Mouse (Mus musculus) stomach, adult 2 months (tissue): ENCODE data around the gene Pgls. TPM values are rescaled to one million over a fixed set of nuclear protein-coding genes. Genes with fewer than 3 reads are reported as not detected.

Experiments
- polyA plus RNA-seq: library from polyadenylated mRNA; depleted of rRNA; stranded (reverse); fragments of >200 nt; gene quantifications from 2 replicates; pipeline ENCODE4 v1.2.3, GENCODE M21; 2012; rRNA removed

The Pgls gene
- polyA plus RNA-seq = 114 and 270 TPM in 2 replicates

DNA sequence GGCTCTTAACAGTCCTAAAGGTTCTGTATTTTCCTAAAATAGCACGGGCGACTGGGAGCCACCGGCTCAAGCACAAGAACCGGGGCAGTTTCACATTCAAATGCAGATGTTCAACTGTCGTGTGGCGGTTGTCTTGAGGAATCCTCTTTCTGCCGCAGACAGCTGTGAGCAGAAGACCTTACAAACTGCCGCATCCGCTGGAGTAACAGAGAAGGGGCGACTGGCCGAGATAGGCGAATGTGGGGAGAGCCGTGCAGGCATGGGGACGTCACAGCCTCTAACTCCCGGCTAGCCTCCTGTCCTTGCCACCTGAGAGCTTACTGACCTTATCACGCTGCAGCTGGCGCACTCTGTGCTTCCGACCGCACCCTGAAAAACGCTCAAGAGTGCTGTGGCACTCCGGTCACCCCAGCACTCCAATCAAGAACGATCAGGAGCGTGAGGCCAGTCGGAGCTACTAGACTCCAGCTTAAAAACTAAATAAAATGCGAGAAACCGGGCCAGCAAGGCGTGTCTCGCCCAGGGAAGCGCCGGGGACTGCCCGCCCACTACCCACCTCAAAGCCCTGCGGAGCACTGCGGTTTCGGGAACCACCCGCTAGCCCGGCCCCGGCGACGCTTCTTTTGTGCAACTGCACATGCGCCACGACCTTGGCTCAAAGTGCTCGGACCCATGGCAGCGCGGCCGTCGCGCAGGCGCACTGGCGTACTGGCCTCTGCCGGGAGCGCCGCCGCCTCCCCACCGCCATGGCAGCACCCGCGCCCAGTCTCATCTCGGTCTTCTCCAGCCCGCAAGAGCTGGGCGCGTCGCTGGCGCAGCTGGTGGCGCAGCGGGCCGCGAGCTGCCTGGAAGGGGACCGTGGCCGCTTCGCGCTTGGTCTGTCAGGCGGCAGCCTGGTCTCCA lies at the start of gene Pgls:
Gene Pgls, plus strand, starts transcription at position 706 of the 903 bp plus-strand sequence.

DNA sequence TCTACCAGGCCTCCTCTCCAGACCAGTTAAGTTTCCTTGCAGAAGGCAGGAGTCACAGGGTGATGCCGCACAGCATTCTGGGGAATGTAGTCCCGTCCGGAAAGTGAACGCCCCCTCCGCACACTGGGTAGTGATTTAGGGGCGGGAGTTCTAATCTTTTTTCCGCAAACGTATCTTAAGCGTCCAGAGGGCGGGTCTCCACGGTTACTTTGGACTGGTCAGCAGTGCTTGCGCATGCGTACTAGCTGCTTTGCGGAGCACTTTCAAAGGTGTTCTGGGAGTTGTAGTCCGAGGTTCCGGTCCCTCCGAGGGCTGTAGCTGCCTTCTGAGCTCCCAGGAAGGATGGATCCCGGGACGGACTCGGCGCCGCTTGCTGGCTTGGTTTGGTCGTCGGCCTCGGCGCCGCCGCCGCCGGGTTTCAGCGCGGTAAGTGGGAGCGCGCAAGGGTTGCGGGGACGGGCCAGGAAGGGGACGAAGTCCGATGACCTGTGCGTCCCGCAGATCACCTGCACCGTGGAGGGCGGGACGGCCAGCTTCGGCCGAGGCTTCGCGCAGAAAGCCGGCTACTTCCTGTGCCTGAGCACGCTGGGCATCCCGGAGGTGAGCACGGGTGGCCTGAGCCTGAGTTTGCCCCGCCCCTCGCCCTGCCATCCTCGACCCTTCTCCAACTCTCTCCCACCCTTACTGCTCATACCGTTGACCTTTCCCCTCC lies 49.2 kb upstream of the Pgls start, which contains the start of gene Mvb12a:
Gene Mvb12a, plus strand, starts transcription at position 291 of the 712 bp plus-strand sequence.

DNA sequence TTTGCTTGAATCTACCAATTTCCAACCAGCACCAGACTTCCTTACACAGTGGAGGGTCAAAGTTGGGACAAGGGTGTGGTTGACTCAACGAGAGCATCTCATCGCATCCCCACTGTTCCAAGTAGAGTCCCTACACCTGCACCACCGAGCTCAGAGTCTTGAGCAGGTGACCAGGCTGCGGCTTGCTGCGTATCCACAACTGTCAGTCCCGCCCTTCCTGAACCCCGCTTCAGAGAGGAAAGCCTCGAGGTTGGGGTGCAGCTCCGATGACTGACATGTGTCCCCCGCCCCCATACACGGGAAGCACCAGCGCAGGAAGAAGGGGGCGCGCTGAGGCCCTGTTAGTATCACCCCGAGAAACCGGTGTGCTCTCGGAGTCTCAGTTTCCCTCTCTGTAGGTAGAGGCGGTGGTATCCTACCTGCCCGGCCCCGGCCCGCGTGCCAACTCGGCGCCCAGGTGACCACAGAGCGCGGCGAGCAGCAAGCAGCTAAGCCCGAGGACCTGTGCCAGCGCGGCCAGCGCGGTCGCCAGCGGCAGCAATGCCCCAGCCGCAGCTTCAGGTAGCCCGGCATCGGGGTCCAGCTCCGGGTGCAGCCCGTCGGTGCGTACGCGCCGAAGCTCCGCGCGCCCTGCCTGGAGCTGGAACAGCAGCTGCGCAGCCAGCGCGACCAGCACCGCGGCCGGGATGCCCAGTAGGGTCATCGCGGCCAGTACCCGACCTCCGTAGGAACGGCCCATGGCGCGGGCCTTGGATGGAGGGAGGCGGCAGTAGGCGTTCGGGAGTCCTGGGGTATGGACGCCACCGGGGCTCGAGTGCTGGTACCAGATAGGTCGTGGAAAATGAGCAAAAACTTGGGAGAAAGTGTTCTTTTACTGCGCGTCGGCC lies 33.7 kb upstream of the Pgls start, which contains the start of gene Tmem221:
Gene Tmem221, minus strand, starts transcription at position 801 of the 887 bp plus-strand sequence.

DNA sequence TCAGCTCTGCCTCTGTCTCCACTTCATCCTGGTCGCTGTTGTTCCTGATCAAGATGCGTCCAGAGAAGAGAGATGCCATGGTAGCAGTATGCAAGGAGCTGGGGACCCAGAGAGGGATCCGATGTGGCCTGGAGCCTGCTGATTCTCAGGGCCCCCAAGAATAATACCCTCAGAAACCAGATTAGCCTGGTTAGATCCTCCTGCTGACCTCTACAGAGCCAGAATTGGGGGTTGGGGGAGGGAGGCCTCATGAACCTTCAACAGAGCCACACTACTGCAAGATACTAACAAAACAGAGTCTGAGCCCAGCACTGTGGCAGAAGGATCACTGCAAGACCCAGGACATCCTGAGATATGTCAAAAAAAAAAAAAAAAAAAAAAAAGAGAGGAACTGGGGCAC lies 25.5 kb upstream of the Pgls start, which contains the start of gene Nxnl1:
Gene Nxnl1, minus strand, starts transcription at position 101 of the 400 bp plus-strand sequence.

DNA sequence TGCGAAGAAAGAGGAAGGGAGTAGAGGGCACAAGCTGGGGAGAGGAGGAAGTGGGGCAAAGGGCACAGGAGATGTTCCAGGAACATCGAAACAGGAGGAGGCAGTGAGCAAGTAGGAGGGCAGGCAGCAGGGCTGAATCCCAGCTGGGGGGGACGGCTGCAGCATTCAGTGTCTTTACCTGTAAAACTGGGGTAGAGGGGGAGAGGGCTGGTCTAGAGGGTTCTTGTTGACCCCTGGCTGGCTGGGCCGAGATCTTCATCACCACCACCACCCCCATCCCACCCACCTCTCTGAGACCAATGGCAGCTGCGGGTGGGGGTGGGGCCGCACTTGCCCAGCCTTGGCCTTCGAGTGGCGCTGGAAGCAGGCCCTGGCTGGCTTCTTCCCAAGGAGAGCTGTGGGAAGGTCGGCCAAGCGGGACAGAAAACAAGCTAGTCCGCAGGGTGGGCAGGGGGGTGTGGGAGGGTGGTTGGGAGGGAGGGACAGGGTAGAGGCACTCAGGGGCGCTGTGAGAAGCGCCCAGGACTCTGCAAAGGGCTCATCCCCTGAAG lies 23.5 kb upstream of the Pgls start, which contains the start of gene Slc27a1:
Gene Slc27a1, plus strand, starts transcription at position 496 of the 551 bp plus-strand sequence.

DNA sequence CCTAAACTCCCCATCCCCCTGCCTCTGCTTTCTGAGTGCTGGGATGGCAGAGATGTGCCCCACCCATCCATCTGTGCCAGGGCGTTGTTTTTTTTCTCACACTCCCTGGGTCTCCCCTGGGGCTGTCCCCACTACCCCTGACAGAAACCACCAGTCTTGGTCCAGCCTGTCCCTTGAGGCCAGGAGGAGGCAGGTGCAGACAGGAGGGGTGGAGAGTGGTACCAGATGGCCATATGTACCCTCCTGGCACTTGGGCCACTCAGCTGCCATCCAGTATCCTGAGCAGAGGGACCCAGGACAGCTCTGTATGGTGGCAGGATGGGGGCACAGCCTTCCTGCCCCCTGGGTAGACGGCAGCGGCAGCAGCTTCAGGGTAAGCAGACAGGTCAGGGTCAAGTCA lies 5.5 kb downstream of the Pgls start, which contains the start of gene Fam129c:
Gene Fam129c, plus strand, starts transcription at position 198 of the 400 bp plus-strand sequence.

DNA sequence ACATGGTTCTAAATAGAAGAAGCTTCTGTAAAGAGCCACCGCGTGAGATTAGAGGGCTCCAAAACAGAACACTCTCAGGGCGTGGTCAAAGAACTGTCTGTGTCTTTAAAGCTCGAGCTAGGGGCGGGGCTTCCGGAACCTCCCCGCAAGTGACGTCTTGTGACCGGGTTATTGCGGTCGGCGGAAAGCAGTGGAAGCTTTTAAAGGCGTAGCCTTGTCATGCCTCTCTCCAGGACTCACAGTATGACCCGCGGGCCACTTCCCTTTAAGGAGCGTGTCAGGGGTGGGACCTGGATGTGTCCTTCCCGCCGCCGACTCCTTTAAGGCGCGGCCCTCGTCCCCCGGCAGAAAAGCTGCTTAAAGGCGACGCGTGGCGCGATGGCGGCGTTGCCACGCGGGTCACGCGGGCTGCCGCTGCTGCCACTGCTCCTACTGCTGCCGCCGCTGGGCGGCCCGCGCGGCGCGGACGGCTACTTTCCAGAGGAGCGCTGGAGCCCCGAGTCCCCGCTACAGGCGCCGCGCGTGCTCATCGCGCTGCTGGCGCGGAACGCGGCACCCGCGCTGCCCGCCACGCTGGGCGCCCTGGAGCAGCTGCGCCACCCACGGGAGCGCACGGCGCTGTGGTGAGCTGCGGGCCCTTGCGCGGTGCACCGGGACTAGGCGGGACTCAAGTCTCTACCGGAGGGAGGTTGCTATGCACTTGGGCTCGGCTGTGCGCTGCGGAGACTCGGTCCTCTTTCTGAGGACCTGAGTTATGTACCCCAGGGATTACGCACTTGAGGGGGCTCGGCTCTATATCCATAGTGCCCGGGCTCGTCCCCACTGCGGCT lies 19.1 kb downstream of the Pgls start, which contains the start of gene Colgalt1:
Gene Colgalt1, plus strand, starts transcription at position 177 of the 830 bp plus-strand sequence.

Other genes with a start within 250 kb of the Pgls start
- gene Use1, start 225.3 kb upstream of the Pgls start, polyA plus RNA-seq = 31.4 and 31.5 TPM in 2 replicates
- 16.8 and 18.4 TPM in 2 replicates for gene Ocel1, start 220.9 kb upstream of the Pgls start, polyA plus RNA-seq
- gene Nr2f6, start 210.2 kb upstream of the Pgls start, polyA plus RNA-seq = 162 and 384 TPM in 2 replicates
- gene Ushbp1, start 196.4 kb upstream of the Pgls start, polyA plus RNA-seq = 8.7 and 12.0 TPM in 2 replicates
- 54.0 and 63.5 TPM in 2 replicates for gene Babam1, start 195.3 kb upstream of the Pgls start, polyA plus RNA-seq
- 5.4 and 7.1 TPM in 2 replicates for gene Ankle1, start 186.2 kb upstream of the Pgls start, polyA plus RNA-seq
- 17.5 and 35.4 TPM in 2 replicates for gene Abhd8, start 128.5 kb upstream of the Pgls start, polyA plus RNA-seq
- 88.5 and 151 TPM in 2 replicates for gene Mrpl34, start 127.2 kb upstream of the Pgls start, polyA plus RNA-seq
- 58.8 and 59.1 TPM in 2 replicates for gene Dda1, start 123.0 kb upstream of the Pgls start, polyA plus RNA-seq
- gene Ano8, start 106.2 kb upstream of the Pgls start, polyA plus RNA-seq = 16.2 and 28.7 TPM in 2 replicates
- gene Gtpbp3, start 104.1 kb upstream of the Pgls start, polyA plus RNA-seq = 23.1 and 27.9 TPM in 2 replicates
- gene Plvap, start 80.4 kb upstream of the Pgls start, polyA plus RNA-seq = 259 and 270 TPM in 2 replicates
- 0.08 TPM in 1 of 2 replicates, not detected in the other for gene Ccdc194, start 66.5 kb upstream of the Pgls start, polyA plus RNA-seq
- 80.5 and 110 TPM in 2 replicates for gene Bst2, start 54.7 kb upstream of the Pgls start, polyA plus RNA-seq
- 119 and 201 TPM in 2 replicates for gene Mvb12a, start 49.3 kb upstream of the Pgls start, polyA plus RNA-seq
- gene Tmem221, start 33.3 kb upstream of the Pgls start, polyA plus RNA-seq = 0.63 and 1.4 TPM in 2 replicates
- not detected in 2 replicates for gene Nxnl1, start 25.6 kb upstream of the Pgls start, polyA plus RNA-seq
- gene Slc27a1, start 23.3 kb upstream of the Pgls start, polyA plus RNA-seq = 44.1 and 45.9 TPM in 2 replicates
- gene Fam129c, start 5.5 kb downstream of the Pgls start, polyA plus RNA-seq = 0.95 and 2.5 TPM in 2 replicates
- 35.6 and 56.1 TPM in 2 replicates for gene Colgalt1, start 18.8 kb downstream of the Pgls start, polyA plus RNA-seq
- gene Unc13a, start 79.6 kb downstream of the Pgls start, polyA plus RNA-seq = 0.66 and 1.4 TPM in 2 replicates
- gene Jak3, start 84.1 kb downstream of the Pgls start, polyA plus RNA-seq = 9.1 and 9.5 TPM in 2 replicates
- gene Insl3, start 97.0 kb downstream of the Pgls start, polyA plus RNA-seq = 12.5 and 12.8 TPM in 2 replicates
- 89.2 and 150 TPM in 2 replicates for gene B3gnt3, start 109.6 kb downstream of the Pgls start, polyA plus RNA-seq
- 37.7 and 57.6 TPM in 2 replicates for gene Fcho1, start 133.5 kb downstream of the Pgls start, polyA plus RNA-seq